Mouse (Mus musculus): ENCODE results near the gene Hoxa3. TPM values are rescaled to one million over a fixed set of nuclear protein-coding genes. Genes with fewer than 3 reads are reported as not detected.

The Hoxa3 gene
- 0.18 TPM in 1 of 4 replicates, not detected in the others for total RNA-seq (2023; ENCODE audit: inconsistent age)

GRCm38 (mm10) chr6:52213119-52213986 is at the start of gene Hoxa3, which contains the start of gene Gm28308:
Gene Hoxa3, minus strand, starts transcription at chr6:52213336.
Gene Gm28308, minus strand, starts transcription at chr6:52213339.

GRCm38 (mm10) chr6:52260654-52261575 is 47.8 kb upstream of the Hoxa3 start, which contains the start of gene Hoxa13:
Gene Hoxa13, minus strand, starts transcription at chr6:52260880.

GRCm38 (mm10) chr6:52245757-52246142 is 32.6 kb upstream of the Hoxa3 start, which contains the start of gene Hoxa11:
Gene Hoxa11, minus strand, starts transcription at chr6:52245810.

GRCm38 (mm10) chr6:52240389-52241000 is 27.4 kb upstream of the Hoxa3 start, which contains the start of gene Hoxa10:
Gene Hoxa10, minus strand, starts transcription at chr6:52240854.

GRCm38 (mm10) chr6:52230516-52231165 is 17.5 kb upstream of the Hoxa3 start, which contains the start of gene Hoxa9:
Gene Hoxa9, minus strand, starts transcription at chr6:52231089.

GRCm38 (mm10) chr6:52221337-52221992 is 8.3 kb upstream of the Hoxa3 start, which contains the start of gene Hoxa7:
Gene Hoxa7, minus strand, starts transcription at chr6:52221854.

GRCm38 (mm10) chr6:52208072-52208867 is 4.9 kb downstream of the Hoxa3 start, which contains the start of gene Hoxa6:
Gene Hoxa6, minus strand, starts transcription at chr6:52208722.

GRCm38 (mm10) chr6:52204050-52204752 is 8.9 kb downstream of the Hoxa3 start, which contains the start of gene Hoxa5:
Gene Hoxa5, minus strand, starts transcription at chr6:52204587.

GRCm38 (mm10) chr6:52190906-52191810 is 22.0 kb downstream of the Hoxa3 start, which contains the start of gene Hoxa4:
Gene Hoxa4, minus strand, starts transcription at chr6:52191753.

GRCm38 (mm10) chr6:52177061-52177735 is 35.9 kb downstream of the Hoxa3 start, which contains the start of gene 5730596B20Rik:
Gene 5730596B20Rik, plus strand, starts transcription at chr6:52177498.

GRCm38 (mm10) chr6:52164626-52165440 is 48.3 kb downstream of the Hoxa3 start, which contains the start of gene Hoxa2:
Gene Hoxa2, minus strand, starts transcription at chr6:52164831.

GRCm38 (mm10) chr6:52158276-52159051 is 54.7 kb downstream of the Hoxa3 start, which contains the start of gene Hoxa1:
Gene Hoxa1, minus strand, starts transcription at chr6:52158317.

All from B cell, adult (primary cell).